Mouse (Mus musculus) megakaryocyte, embryonic 14.5 days (primary cell): Measurements from ENCODE around the gene Tas2r105.

ENCODE experiments used
- FLI1 ChIP-seq: IDR thresholded peaks from 2 replicates; pipeline ENCODE4 v1.6.1; 2012; ENCODE audit warnings: low read length, inconsistent platforms, mixed read lengths
- GATA1 ChIP-seq: IDR thresholded peaks from 3 replicates; pipeline ENCODE4 v1.6.1; 2012; ENCODE audit warnings: mixed read lengths, low read length, inconsistent platforms, borderline replicate concordance

- no peak for TF ChIP-seq FLI1
- TF ChIP-seq GATA1 = no peak
Measured at GRCm38 (mm10) chr6:131712803-131713202, 25.5 kb upstream of the Tas2r105 start.
